Mouse (Mus musculus) cerebellum, adult 2 months (tissue): ENCODE results near the gene Nsd1. TPM values are rescaled to one million over a fixed set of nuclear protein-coding genes. Genes with fewer than 3 reads are reported as not detected.

ENCODE experiments used
- DNase-seq, 2 experiments: peaks; one replicate each; pipeline ENCODE4 v3.0.0; 2021
- H3K27ac ChIP-seq: fragments of 200-500 bp; 2 replicates; pipeline ENCODE4 v1.5.1; 2012; ENCODE audit warnings: low read length, control low read depth, inconsistent platforms; ENCODE audit not compliant: insufficient read depth
- H3K27me3 ChIP-seq: fragments of 200-500 bp; 2 replicates; pipeline ENCODE4 v1.6.1; 2012; ENCODE audit warnings: inconsistent platforms, mild to moderate bottlenecking, low read length, moderate library complexity; ENCODE audit not compliant: control insufficient read depth, insufficient read depth
- H3K4me1 ChIP-seq: fragments of 200-500 bp; 2 replicates; pipeline ENCODE4 v1.6.1; 2011; ENCODE audit warnings: low read length; ENCODE audit not compliant: control insufficient read depth, insufficient read depth
- H3K4me3 ChIP-seq: fragments of 200-500 bp; replicated peaks from 2 replicates; pipeline ENCODE3; 2011; ENCODE audit warnings: mild to moderate bottlenecking, low read depth, low read length, control low read depth; ENCODE audit not compliant: insufficient read depth
- CTCF ChIP-seq: fragments of 200-500 bp; IDR thresholded peaks from 2 replicates; pipeline ENCODE4 v1.5.1; 2011; ENCODE audit warnings: low read depth, mild to moderate bottlenecking, control low read depth, low read length, moderate library complexity, borderline replicate concordance; ENCODE audit not compliant: insufficient read depth
- POLR2A ChIP-seq: fragments of 200-500 bp; IDR thresholded peaks from 2 replicates; pipeline ENCODE4 v1.6.1; 2011; ENCODE audit warnings: low read length, control low read depth, borderline replicate concordance; ENCODE audit not compliant: insufficient read depth
- WGBS: fragments of 180-500 bp; shearing (Covaris S2); methylation state at CpG from one replicate; pipeline ENCODE4 v1.1.7; 2018; 5-methylcytosine and 5-hydroxymethylcytosine counted together
- polyA plus RNA-seq: library from polyadenylated mRNA; depleted of rRNA; stranded (reverse); fragments of >200 nt; gene quantifications from 2 replicates; pipeline ENCODE4 v1.2.3, GENCODE M21; 2012

Gene Nsd1
- polyA plus RNA-seq, 1 experiment: 47.5 TPM

GRCm38 (mm10) chr13:55321434-55322129, 112.0 kb downstream of the Nsd1 start, which contains the start of gene Rab24:
Gene Rab24, minus strand, starts transcription at chr13:55321946.
- peak; percentile 88 to 90 for DNase-seq
- Histone ChIP-seq H3K4me3 (peak within 1 kb of the TSS; percentile 68), H3K27me3 (no peaks in the 10 kb centered on the region), H3K27ac (peak within 1 kb of the TSS; percentile 70), H3K4me1 (peaks cover 12% of the 10 kb centered on the region; the same call in 1 of the 2 replicates)
- WGBS: under 1% methylated on average over 73 of the region's 73 CpGs
- no peak for TF ChIP-seq CTCF
- TF ChIP-seq POLR2A: peak; percentile 83

DNA sequence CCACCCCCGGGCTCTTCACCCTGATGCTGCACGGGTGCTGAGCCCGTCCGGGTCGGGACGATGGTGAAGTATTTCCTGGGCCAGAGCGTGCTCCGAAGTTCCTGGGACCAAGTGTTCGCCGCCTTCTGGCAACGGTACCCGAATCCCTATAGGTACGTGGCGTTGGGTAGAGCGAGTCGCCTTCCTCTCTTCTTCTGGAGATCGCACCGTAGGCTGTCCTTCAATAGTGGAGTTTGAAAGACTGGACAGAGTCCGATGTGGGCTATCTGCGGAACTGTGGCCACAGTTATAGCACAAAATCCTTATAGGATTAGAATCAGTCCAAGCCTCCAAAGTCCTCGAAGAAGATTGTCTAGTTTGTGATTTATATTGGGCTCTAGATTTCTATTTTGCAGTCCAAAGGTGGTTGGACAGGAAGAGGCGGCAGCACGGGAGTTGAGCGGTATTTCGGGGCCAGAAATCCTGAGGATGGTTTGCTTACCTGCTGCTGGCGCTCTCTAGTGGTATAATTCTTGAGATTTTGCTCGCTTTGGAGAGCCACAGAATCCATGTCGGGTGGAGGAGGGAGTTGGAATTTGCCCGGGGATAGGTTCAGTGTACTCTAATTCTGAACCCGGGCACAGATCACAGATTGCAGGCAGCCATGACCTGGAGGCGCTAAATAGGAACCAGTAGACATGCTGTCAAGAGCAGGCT, 112.7 kb downstream of the Nsd1 start:
- under 1% methylated on average over 31 of the region's 31 CpGs for WGBS
- peaks cover 15% of the 10 kb centered on the region; the same call in 1 of the 2 replicates for H3K4me1 ChIP-seq
- H3K27ac ChIP-seq: no peak overlapping the region
- peak; percentile 43; the same call in 1 of the 2 replicates for TF ChIP-seq CTCF
- TF ChIP-seq POLR2A: no peak
- DNase-seq: peak; percentile 50 to 68
- peak overlapping the region; percentile 68 for H3K4me3 ChIP-seq
- H3K27me3 ChIP-seq: no peaks in the 10 kb centered on the region

- TF ChIP-seq CTCF (no peak), POLR2A (no peak)
- no peak overlapping the region for H3K27ac ChIP-seq
- peaks cover 12% of the 10 kb centered on the region for H3K4me1 ChIP-seq
- 76% methylated on average over 11 of the region's 11 CpGs for WGBS
- no peaks in the 10 kb centered on the region for H3K27me3 ChIP-seq
- no peak for DNase-seq
- H3K4me3 ChIP-seq: no peak overlapping the region
These were observed 116.0 kb downstream of the Nsd1 start for GRCm38 (mm10) chr13:55325596-55325995.

- TF ChIP-seq POLR2A (no peak), CTCF (no peak)
- WGBS: 42% methylated on average over 4 of the region's 4 CpGs
- DNase-seq: no peak
- Histone ChIP-seq H3K27me3 (no peaks in the 10 kb centered on the region), H3K4me3 (no peak overlapping the region), H3K27ac (no peak overlapping the region), H3K4me1 (peaks cover 8% of the 10 kb centered on the region)
These were observed 117.6 kb downstream of the Nsd1 start for GRCm38 (mm10) chr13:55327169-55327568.

DNA sequence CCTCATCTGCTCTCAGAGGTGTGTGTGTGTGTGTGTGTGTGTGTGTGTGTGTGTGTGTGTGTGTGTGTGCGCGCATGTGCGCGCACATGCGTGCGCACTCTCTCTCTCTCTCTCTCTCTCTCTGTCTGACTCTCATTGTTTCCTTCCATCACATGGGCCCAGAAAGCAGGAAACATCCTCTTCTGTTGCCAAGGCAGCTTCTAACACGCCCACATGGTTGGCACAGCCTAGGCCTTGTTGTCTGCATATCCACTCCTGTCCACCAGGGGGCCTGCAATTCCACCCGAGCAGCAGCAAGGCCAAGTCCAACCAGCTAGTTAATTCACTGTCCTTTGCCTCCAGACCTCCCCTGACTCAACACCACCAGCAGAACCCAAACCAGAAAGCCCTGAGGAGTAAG, 118.1 kb downstream of the Nsd1 start:
- peak; percentile 88 for TF ChIP-seq CTCF
- no peak for TF ChIP-seq POLR2A
- no peak overlapping the region for H3K4me3 ChIP-seq
- H3K27me3 ChIP-seq: no peaks in the 10 kb centered on the region
- 9% methylated on average over 8 of the region's 8 CpGs for WGBS
- H3K4me1 ChIP-seq: peaks cover 8% of the 10 kb centered on the region
- no peak overlapping the region for H3K27ac ChIP-seq
- DNase-seq: peak; percentile 85

DNA sequence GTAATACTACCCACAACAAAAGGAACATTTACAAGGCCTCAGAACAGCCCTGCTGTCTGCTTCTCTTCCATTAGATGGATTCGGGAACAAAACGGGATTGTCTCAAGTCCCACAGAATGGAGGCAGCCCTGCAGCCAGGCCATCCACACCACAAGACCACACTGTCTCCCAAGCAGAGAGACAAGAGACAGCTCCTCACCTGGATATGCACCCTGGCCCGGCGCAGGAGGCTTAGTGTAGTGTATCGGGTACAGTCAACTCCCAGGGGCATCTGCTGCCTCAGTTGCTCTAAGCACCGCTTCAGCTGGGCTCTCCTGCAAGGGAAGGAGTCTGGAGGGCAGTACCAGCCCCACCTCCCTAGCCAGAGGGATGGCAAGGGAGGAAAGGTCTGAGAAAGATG, 118.6 kb downstream of the Nsd1 start:
- Histone ChIP-seq H3K27me3 (no peaks in the 10 kb centered on the region), H3K4me3 (no peak overlapping the region), H3K4me1 (peaks cover 8% of the 10 kb centered on the region), H3K27ac (no peak overlapping the region)
- DNase-seq: peak in 1 of 2 experiments; percentile 12
- no peak for TF ChIP-seq CTCF
- TF ChIP-seq POLR2A: no peak
- 73% methylated on average over 6 of the region's 6 CpGs for WGBS

DNA sequence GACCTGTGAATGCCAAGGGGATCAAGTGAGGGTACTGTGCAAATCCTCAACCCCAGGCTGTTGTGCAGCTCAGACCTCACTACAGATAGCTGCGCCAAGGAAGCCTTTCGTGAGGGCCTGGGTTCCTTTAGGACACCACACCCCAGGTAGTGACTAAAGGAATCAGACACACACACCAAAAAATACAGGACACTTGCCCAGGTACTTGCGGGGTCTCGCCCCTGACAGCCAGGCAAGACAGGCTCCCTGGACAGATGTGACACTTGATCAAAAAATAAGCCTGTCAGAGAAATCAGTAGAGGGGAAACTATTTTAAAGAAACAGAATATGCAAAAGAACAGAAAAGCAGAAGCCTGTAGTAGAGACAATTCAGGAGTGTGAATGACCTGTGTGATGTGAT, 119.1 kb downstream of the Nsd1 start:
- H3K4me3 ChIP-seq: no peak overlapping the region
- TF ChIP-seq CTCF (no peak), POLR2A (no peak)
- H3K27ac ChIP-seq: no peak overlapping the region
- H3K27me3 ChIP-seq: no peaks in the 10 kb centered on the region
- peaks cover 8% of the 10 kb centered on the region for H3K4me1 ChIP-seq
- WGBS: 60% methylated on average over 4 of the region's 4 CpGs
- DNase-seq: no peak

DNA sequence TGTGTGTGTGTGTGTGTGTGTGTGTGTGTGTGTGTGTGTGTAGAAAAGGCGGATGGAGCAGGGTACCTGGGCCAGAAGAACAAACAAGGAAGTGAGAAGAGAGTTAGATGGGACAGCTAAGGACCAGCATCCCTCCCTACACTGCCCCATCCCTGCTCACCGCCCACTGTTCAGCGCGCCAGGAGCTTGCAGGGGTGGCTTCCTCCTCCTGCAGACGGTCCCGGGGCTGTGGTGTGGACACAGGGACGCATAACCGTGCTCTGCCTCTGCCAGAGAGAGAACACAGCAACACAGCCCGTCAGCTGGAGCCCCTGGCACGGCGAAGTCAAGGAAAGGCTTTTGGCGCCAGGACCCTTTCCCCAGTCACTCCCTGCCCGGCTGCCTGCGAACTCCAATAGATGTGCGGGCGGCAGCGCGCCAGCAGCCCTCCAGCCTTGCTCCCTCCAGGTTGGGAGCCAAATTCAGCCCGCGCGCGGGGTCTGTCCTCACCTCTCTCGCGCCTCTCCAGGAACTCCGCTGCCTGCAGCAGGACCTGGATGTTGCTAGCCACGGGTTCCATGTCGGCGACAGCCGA, 119.6 kb downstream of the Nsd1 start:
- Histone ChIP-seq H3K4me3 (peak overlapping the region; percentile 31), H3K27ac (no peak overlapping the region), H3K27me3 (no peaks in the 10 kb centered on the region), H3K4me1 (peaks cover 8% of the 10 kb centered on the region)
- no peak for TF ChIP-seq CTCF
- TF ChIP-seq POLR2A: no peak
- WGBS: under 1% methylated on average over 29 of the region's 29 CpGs
- peak in 1 of 2 experiments; percentile 49 for DNase-seq
